Mouse (Mus musculus) CH12.LX (cell line): ENCODE results near the gene Psmd11. TPM values are rescaled to one million over a fixed set of nuclear protein-coding genes. Genes with fewer than 3 reads are reported as not detected.

ENCODE experiments used
- DNase-seq: peaks from one replicate; pipeline ENCODE4 v3.0.0-alpha.2; 2013; ENCODE audit errors: extremely low read depth
- H3K27ac ChIP-seq: 2 replicates; pipeline ENCODE4 v1.5.1; 2012; ENCODE audit warnings: low read depth, mild to moderate bottlenecking, control low read depth, moderate library complexity; ENCODE audit not compliant: insufficient read depth
- H3K27me3 ChIP-seq: replicated peaks from 2 replicates; pipeline ENCODE3; 2012; ENCODE audit warnings: inconsistent platforms
- H3K36me3 ChIP-seq, 2 experiments: replicated peaks in 1 of 2; 2 replicates each; pipeline versions ENCODE3 to v1.6.1; 2012; ENCODE audit warnings: inconsistent platforms in 1 of 2, low read length in 1 of 2, mild to moderate bottlenecking in 1 of 2, mixed read lengths in 1 of 2, moderate library complexity in 1 of 2; ENCODE audit not compliant: control insufficient read depth in 1 of 2, insufficient read depth in 1 of 2
- H3K4me1 ChIP-seq, 2 experiments: 2 replicates each; pipeline ENCODE4 v1.6.1; 2012; ENCODE audit warnings: inconsistent platforms in 1 of 2, moderate library complexity in 1 of 2; ENCODE audit not compliant: insufficient read depth in 2 of 2, control insufficient read depth in 1 of 2
- H3K4me2 ChIP-seq: 2 replicates; pipeline ENCODE4 v1.6.1; 2012; ENCODE audit warnings: low read depth, mild to moderate bottlenecking, control low read depth; ENCODE audit not compliant: poor library complexity, insufficient read depth, severe bottlenecking
- H3K4me3 ChIP-seq, 3 experiments: fragments of 150-350 bp in 1 of 3; sonication (generic) in 1 of 3; replicated peaks in 1 of 3; 2 replicates each; pipeline versions ENCODE3 to v1.5.1; 2011 to 2012; ENCODE audit warnings: low read depth in 2 of 3, low read length in 2 of 3, mild to moderate bottlenecking in 2 of 3, moderate library complexity in 2 of 3, control low read depth in 1 of 3, improper control_type of control experiment in 1 of 3, inconsistent platforms in 1 of 3, mixed read lengths in 1 of 3; ENCODE audit not compliant: poor library complexity in 1 of 3
- H3K79me2 ChIP-seq: replicated peaks from 2 replicates; pipeline ENCODE4 v1.6.1; 2012; ENCODE audit warnings: mild to moderate bottlenecking, moderate library complexity; ENCODE audit not compliant: control insufficient read depth, poor library complexity, insufficient read depth, severe bottlenecking; ENCODE audit errors: extremely low read depth
- H3K9ac ChIP-seq: 2 replicates; pipeline ENCODE4 v1.6.1; 2012; ENCODE audit warnings: low read depth, mild to moderate bottlenecking, control low read depth, moderate library complexity; ENCODE audit not compliant: insufficient read depth
- H3K9me3 ChIP-seq: replicated peaks from 2 replicates; pipeline ENCODE3; 2012; ENCODE audit warnings: low read length, inconsistent platforms, mixed read lengths
- CHD1 ChIP-seq: IDR thresholded peaks from 2 replicates; pipeline ENCODE4 v1.6.1; 2012; ENCODE audit warnings: low read depth, low read length, improper control_type of control experiment, inconsistent platforms
- CHD2 ChIP-seq: IDR thresholded peaks from 2 replicates; pipeline ENCODE4 v1.6.1; 2011; ENCODE audit warnings: low read length, improper control_type of control experiment
- ETS1 ChIP-seq: conservative IDR thresholded peaks from 2 replicates; pipeline ENCODE4 v1.6.1; 2012; ENCODE audit warnings: low read depth, mild to moderate bottlenecking, inconsistent platforms, low read length, improper control_type of control experiment, moderate library complexity
- IRF4 ChIP-seq: IDR thresholded peaks from 2 replicates; pipeline ENCODE4 v1.6.1; 2014; ENCODE audit warnings: low read depth, mild to moderate bottlenecking, inconsistent platforms, low read length, improper control_type of control experiment
- JUN ChIP-seq: IDR thresholded peaks from 2 replicates; pipeline ENCODE4 v1.6.1; 2011; ENCODE audit warnings: low read depth, mild to moderate bottlenecking, low read length, improper control_type of control experiment, moderate library complexity; ENCODE audit not compliant: insufficient read depth
- KAT2A ChIP-seq: IDR thresholded peaks from 2 replicates; pipeline ENCODE4 v1.6.1; 2012; ENCODE audit warnings: low read length, improper control_type of control experiment, inconsistent platforms; ENCODE audit not compliant: insufficient replicate concordance
- MYC ChIP-seq: IDR thresholded peaks from 2 replicates; pipeline ENCODE4 v1.6.1; 2011; ENCODE audit warnings: low read depth, mild to moderate bottlenecking, improper control_type of control experiment, low read length
- NRF1 ChIP-seq: IDR thresholded peaks from 2 replicates; pipeline ENCODE4 v1.6.1; 2014; ENCODE audit warnings: low read depth, mild to moderate bottlenecking, inconsistent platforms, low read length, improper control_type of control experiment, moderate library complexity
- POLR2AphosphoS2 ChIP-seq: IDR thresholded peaks from 2 replicates; pipeline ENCODE4 v1.6.1; 2011; ENCODE audit warnings: low read depth, low read length, improper control_type of control experiment
- RAD21 ChIP-seq: IDR thresholded peaks from 2 replicates; pipeline ENCODE4 v1.6.1; 2011; ENCODE audit warnings: low read depth, mild to moderate bottlenecking, low read length, improper control_type of control experiment, moderate library complexity
- SIN3A ChIP-seq: IDR thresholded peaks from 2 replicates; pipeline ENCODE4 v1.6.1; 2012; ENCODE audit warnings: low read length, improper control_type of control experiment, inconsistent platforms
- TBP ChIP-seq: conservative IDR thresholded peaks from 2 replicates; pipeline ENCODE4 v1.6.1; 2011; ENCODE audit warnings: low read depth, low read length, improper control_type of control experiment
- USF1 ChIP-seq: IDR thresholded peaks from 2 replicates; pipeline ENCODE4 v1.6.1; 2014; ENCODE audit warnings: low read depth, mild to moderate bottlenecking, inconsistent platforms, low read length, improper control_type of control experiment
- dilution Hi-C: fragments of 300-500 bp; cut with MboI; formaldehyde crosslinking; loops from 2 replicates; pipeline ENCODE4 v1.14.3; 2020; ENCODE audit warnings: low sequenced_read_pairs; ENCODE audit not compliant: extremely low pct_unique_long_range_greater_than_20kb, extremely low pct_ligation_motif_present
- in situ Hi-C: fragments of 300-500 bp; cut with MboI; formaldehyde crosslinking; loops from 3 replicates; pipeline ENCODE4 v1.14.3; 2019; ENCODE audit warnings: low sequenced_read_pairs, low pct_ligation_motif_present, low pct_unique_long_range_greater_than_20kb, mixed read lengths
- polyA plus RNA-seq: library from polyadenylated mRNA; unstranded; fragments of >175 nt; gene quantifications from 2 replicates; pipeline ENCODE4 v1.2.1, GENCODE M21; 2012; ENCODE audit warnings: low read depth; ENCODE audit not compliant: insufficient read length
- total RNA-seq, 2 experiments: library from RNA; depleted of rRNA; stranded (reverse); fragments of 300-350 nt in 1 of 2; fragments of >200 nt in 1 of 2; gene quantifications; 2 replicates each; pipeline ENCODE4 v1.2.3; 2012 to 2014

The Psmd11 gene
- total and polyA plus RNA-seq, 3 experiments = 116 to 191 (median 141) TPM

DNA sequence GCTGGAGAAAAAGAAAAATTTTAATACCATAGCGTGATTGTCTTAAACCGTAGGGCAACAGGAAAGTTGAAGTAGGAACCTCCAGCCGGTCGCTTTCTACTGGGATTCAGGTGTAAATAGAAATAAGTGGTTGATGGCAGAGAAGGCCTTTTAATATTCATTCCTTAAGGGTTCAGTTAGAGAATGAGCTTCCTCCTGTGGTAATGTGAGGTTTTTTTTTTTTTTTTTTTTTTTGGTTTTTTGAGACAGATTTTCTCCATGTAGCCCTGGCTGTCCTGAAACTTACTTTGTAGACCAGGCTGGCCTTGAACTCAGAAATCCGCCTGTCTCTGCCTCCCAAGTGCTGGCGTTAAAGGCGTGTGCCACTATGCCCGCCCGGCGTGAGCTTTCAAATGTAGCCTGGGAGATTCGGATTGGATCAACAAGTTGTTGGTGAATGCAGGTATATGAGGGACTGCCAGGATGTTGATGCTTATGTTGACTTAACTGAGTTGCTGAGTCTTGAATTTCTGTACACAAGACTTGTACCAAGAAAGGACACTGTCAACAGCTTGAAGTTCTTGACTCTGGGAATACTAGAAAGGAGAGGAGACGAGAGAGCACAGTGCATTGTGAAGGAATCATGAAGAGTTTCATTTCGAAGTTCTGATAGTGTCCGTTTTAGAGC lies 1.2 kb downstream of the Psmd11 start:
- no peaks in the 10 kb centered on the region for H3K27me3 ChIP-seq
- peak overlapping the region; percentile 87 to 99 (median 95) for H3K4me3 ChIP-seq
- H3K36me3 ChIP-seq = peaks cover 23 to 29% of the 10 kb centered on the region in 2 experiments
- H3K9ac ChIP-seq = peak overlapping the region; percentile 87
- dilution Hi-C loops (no loop called here), in situ Hi-C loops (no loop called here)
- peak overlapping the region; percentile 94 for H3K4me2 ChIP-seq
- peaks cover 3 to 21% of the 10 kb centered on the region in 2 experiments; a peak in 3 of 4 replicates for H3K4me1 ChIP-seq
- TF ChIP-seq RAD21 = no peak
- TF ChIP-seq TBP = 0 out of 2 replicates have a peak, but pooled peaks have one; percentile 25
- TF ChIP-seq POLR2AphosphoS2 = 0 out of 2 replicates have a peak, but pooled peaks have one; percentile 3
- H3K27ac ChIP-seq = peak overlapping the region; percentile 9; the same call in 1 of the 2 replicates
- H3K9me3 ChIP-seq = no peaks in the 10 kb centered on the region
- peaks cover 44% of the 10 kb centered on the region for H3K79me2 ChIP-seq
- DNase-seq = peak; percentile 34

DNA sequence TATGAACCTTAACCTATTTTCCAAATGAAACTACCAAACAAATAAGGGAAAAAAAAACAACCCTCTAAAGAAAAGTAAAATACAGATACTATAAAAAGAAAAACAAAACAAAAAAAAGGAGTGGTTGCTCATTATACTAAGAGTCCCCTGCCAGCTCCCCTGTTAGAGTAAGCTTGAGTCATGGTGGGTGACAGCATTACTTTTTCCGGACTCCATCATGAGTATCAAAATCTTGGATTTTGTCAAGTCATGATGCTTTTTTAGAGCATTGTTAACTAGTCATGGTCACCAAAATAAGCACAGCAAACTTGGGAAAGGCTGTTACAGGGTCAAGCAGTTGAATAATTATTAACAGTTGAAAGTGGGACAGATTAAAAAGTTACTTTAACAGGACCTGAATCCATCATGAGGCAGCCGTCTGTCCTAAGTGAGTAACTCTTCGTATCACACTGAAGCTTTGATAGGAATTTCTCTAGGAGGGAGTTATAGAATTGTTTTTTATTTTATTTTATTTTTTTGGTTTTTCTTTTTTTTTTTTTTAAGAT lies 2.0 kb downstream of the Psmd11 start:
- in situ Hi-C loops = no loop called here
- peak; percentile 37 for DNase-seq
- peak overlapping the region; percentile 65 for H3K4me2 ChIP-seq
- dilution Hi-C loops = no loop called here
- no peaks in the 10 kb centered on the region for H3K9me3 ChIP-seq
- peaks cover 27 to 36% of the 10 kb centered on the region in 2 experiments for H3K36me3 ChIP-seq
- peak overlapping the region in 2 of 3 experiments; percentile 87 to 99 for H3K4me3 ChIP-seq
- no peaks in the 10 kb centered on the region for H3K27me3 ChIP-seq
- TF ChIP-seq CHD2 = no peak
- no peak for TF ChIP-seq ETS1
- no peak for TF ChIP-seq JUN
- no peak for TF ChIP-seq MYC
- no peak for TF ChIP-seq SIN3A
- TF ChIP-seq IRF4 = no peak
- no peak for TF ChIP-seq POLR2AphosphoS2
- H3K9ac ChIP-seq = peak overlapping the region; percentile 47
- no peak overlapping the region for H3K27ac ChIP-seq
- H3K79me2 ChIP-seq = peaks cover 51% of the 10 kb centered on the region
- peaks cover 3 to 21% of the 10 kb centered on the region in 2 experiments; a peak in 3 of 4 replicates for H3K4me1 ChIP-seq

GRCm38 (mm10) chr11:80446916-80447315 lies 18.5 kb downstream of the Psmd11 start:
- Histone ChIP-seq H3K27ac (no peak overlapping the region), H3K4me3 (no peak overlapping the region), H3K9ac (no peak overlapping the region), H3K36me3 (peaks cover 46 to 90% of the 10 kb centered on the region in 2 experiments), H3K9me3 (no peaks in the 10 kb centered on the region), H3K79me2 (peaks cover 52% of the 10 kb centered on the region), H3K4me1 (no peaks in the 10 kb centered on the region), H3K27me3 (no peaks in the 10 kb centered on the region), H3K4me2 (no peak overlapping the region)
- TF ChIP-seq USF1 (no peak), KAT2A (no peak), RAD21 (no peak), CHD1 (no peak), NRF1 (no peak), MYC (no peak), CHD2 (no peak)
- dilution Hi-C loops = no loop called here
- no peak for DNase-seq
- in situ Hi-C loops = no loop called here
